Mouse (Mus musculus): Measurements from ENCODE around the gene Capn15.

DNA sequence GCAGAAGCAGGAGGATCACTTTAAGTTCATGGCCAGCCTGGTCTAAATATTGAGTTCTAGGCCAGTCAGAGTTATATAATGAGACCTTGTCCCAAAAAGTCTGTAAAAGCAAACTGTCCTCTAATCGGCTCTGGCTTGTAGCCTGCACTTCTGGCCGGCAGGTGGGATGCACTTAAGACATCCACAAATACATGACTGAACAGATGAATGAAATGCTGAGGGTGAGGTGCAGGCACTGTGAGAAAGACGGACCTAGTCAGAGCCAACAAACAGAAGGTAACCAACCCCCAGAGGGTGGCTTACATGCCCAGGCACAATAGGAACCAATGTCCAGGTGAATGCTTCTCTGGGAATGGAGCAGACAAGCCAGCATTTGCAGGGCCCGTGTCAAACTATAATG, 71.3 kb downstream of the Capn15 start:
- TF ChIP-seq CTCF (IDR thresholded peaks at IDR 0.05; ENCODE audit: extremely low read depth, insufficient read length, insufficient replicate concordance, low read depth, low read length): no peak
- TF ChIP-seq POLR2A (IDR thresholded peaks at IDR 0.05; ENCODE audit: low read depth, low read length): no peak

All from small intestine, adult 2 months (tissue).